Mouse (Mus musculus): Measurements from ENCODE around the gene Smagp. TPM values are rescaled to one million over a fixed set of nuclear protein-coding genes. Genes with fewer than 3 reads are reported as not detected.

Gene Smagp
- total and polyA plus RNA-seq, 2 experiments, result 13.0 to 57.0 TPM

DNA sequence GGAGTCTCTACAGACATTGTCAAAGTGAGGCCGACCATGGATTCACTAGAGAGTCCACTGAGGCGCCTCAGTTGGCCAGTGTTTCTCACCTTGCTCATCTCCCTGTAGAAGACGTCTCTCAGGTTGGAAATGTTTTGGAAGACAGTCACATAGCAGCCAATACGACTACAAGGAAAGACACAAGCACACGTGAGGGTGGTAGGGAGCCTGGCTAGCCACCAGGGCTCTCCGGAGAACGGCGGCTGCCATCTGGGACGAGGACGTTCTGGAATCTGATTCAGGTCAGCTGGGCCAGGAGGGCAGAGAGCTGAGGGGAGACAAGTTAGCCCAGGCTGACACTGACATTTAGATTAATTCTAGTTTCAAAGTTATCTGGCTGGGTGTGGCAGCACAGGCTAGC lies 13.4 kb upstream of the Smagp start:
- Histone ChIP-seq H3K4me3 (ENCODE audit: insufficient read depth, low read depth, low read length) (no peak overlapping the region), H3K9ac (ENCODE audit: low read depth, low read length) (no peak overlapping the region), H3K36me3 (ENCODE audit: control insufficient read depth, insufficient read depth, low read length) (no peaks in the 10 kb centered on the region), H3K27ac (replicated peaks; ENCODE audit: insufficient read depth, low read depth, low read length) (no peak overlapping the region), H3K27me3 (ENCODE audit: control insufficient read depth, insufficient read depth, low read length) (no peaks in the 10 kb centered on the region), H3K4me1 (ENCODE audit: control insufficient read depth, insufficient read depth, low read length) (peaks cover 2% of the 10 kb centered on the region), H3K79me2 (ENCODE audit: control insufficient read depth, insufficient read depth, low read length) (no peaks in the 10 kb centered on the region)
- 93% methylated on average over 10 of the region's 10 CpGs for WGBS
- no peak for DNase-seq (ENCODE audit: extremely low read depth, low read depth, low spot score)
- TF ChIP-seq POLR2A (IDR thresholded peaks at IDR 0.05; ENCODE audit: extremely low read depth, insufficient read depth, low read length), result no peak
- TF ChIP-seq CTCF (IDR thresholded peaks at IDR 0.05; ENCODE audit: low read depth, low read length), result no peak

DNA sequence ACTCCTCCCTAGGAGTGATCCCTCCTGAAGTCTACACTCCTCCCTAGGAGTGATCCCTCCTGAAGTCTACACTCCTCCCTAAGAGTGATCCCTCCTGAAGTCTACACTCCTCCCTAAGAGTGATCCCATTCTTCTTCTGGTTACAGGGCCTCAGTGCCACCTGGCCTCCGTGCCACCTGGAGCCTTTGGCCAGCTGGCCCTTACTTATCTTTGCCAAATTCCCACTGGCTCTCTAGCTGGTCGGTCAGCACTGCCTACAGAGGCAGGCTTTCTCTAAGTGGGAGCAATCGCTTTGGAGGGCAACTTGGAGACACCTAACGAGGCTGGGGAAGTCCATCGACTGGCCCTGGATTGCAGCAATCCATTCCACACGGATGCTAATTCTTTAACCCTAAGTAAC lies 9.4 kb upstream of the Smagp start:
- TF ChIP-seq CTCF (IDR thresholded peaks at IDR 0.05; ENCODE audit: low read depth, low read length) (no peak), POLR2A (IDR thresholded peaks at IDR 0.05; ENCODE audit: extremely low read depth, insufficient read depth, low read length) (no peak)
- whole genome bisulfite sequencing, result 82% methylated on average over 6 of the region's 6 CpGs
- DNase-seq (ENCODE audit: extremely low read depth, low read depth, low spot score), result no peak
- Histone ChIP-seq H3K9ac (ENCODE audit: low read depth, low read length) (no peak overlapping the region), H3K4me3 (ENCODE audit: insufficient read depth, low read depth, low read length) (no peak overlapping the region), H3K27me3 (ENCODE audit: control insufficient read depth, insufficient read depth, low read length) (no peaks in the 10 kb centered on the region), H3K27ac (replicated peaks; ENCODE audit: insufficient read depth, low read depth, low read length) (no peak overlapping the region), H3K36me3 (ENCODE audit: control insufficient read depth, insufficient read depth, low read length) (no peaks in the 10 kb centered on the region), H3K4me1 (ENCODE audit: control insufficient read depth, insufficient read depth, low read length) (no peaks in the 10 kb centered on the region), H3K79me2 (ENCODE audit: control insufficient read depth, insufficient read depth, low read length) (no peaks in the 10 kb centered on the region)

DNA sequence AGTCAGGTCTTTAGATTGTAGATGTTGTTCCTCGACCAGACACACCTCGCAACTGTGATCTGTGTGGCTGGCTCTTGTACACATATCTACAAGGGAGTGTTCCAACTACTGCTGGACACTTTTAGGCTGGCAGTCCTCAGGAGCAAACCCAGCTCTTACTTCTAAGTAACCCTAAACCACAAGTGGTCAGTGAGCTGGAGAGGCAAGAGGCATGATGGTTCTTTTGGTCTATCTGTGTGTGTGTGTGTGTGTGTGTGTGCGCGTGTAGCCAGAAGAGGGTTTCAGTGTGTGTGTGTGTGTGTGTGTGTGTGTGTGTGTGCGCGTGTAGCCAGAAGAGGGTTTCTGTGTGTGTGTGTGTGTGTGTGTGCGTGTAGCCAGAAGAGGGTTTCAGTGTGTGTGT lies 5.7 kb upstream of the Smagp start:
- no peak for DNase-seq (ENCODE audit: extremely low read depth, low read depth, low spot score)
- no peaks in the 10 kb centered on the region for H3K4me1 ChIP-seq (ENCODE audit: control insufficient read depth, insufficient read depth, low read length)
- H3K27ac ChIP-seq (replicated peaks; ENCODE audit: insufficient read depth, low read depth, low read length), result no peak overlapping the region
- no peaks in the 10 kb centered on the region for H3K36me3 ChIP-seq (ENCODE audit: control insufficient read depth, insufficient read depth, low read length)
- TF ChIP-seq POLR2A (IDR thresholded peaks at IDR 0.05; ENCODE audit: extremely low read depth, insufficient read depth, low read length), result no peak
- TF ChIP-seq CTCF (IDR thresholded peaks at IDR 0.05; ENCODE audit: low read depth, low read length), result no peak
- no peaks in the 10 kb centered on the region for H3K79me2 ChIP-seq (ENCODE audit: control insufficient read depth, insufficient read depth, low read length)
- no peak overlapping the region for H3K9ac ChIP-seq (ENCODE audit: low read depth, low read length)
- no peak overlapping the region for H3K4me3 ChIP-seq (ENCODE audit: insufficient read depth, low read depth, low read length)
- 90% methylated on average over 7 of the region's 7 CpGs for WGBS
- no peaks in the 10 kb centered on the region for H3K27me3 ChIP-seq (ENCODE audit: control insufficient read depth, insufficient read depth, low read length)

DNA sequence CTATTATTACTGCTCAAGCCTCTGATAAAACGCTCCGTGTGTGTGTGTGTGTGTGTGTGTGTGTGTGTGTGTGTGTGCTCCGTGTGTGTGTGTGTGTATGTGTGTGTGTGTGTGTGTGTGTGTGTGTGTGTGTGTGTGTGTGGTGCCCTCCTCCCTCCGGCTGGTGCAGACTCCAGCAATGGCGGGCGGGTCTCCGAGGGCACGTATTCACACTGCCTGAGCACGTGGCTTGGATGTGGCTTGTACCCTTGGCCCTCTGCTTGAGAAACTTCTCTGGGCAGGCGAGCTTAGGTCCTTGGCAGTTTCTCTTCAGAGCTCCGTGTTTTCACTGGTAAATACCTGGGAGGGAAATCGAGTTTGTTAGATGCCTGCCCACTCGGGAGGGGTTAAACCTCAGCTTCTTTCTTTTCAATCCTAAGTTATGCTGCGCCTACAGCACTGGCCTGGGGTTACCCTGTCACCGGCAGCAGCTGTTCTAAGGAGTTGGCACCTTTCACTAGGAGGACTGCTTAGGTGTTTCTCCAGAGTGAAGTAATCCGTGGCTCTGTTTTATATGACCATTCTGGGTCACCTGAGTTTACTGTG lies 4.6 kb upstream of the Smagp start:
- no peak overlapping the region for H3K4me3 ChIP-seq (ENCODE audit: insufficient read depth, low read depth, low read length)
- H3K9ac ChIP-seq (ENCODE audit: low read depth, low read length), result no peak overlapping the region
- peaks cover 2% of the 10 kb centered on the region; the same call in 1 of the 2 replicates for H3K4me1 ChIP-seq (ENCODE audit: control insufficient read depth, insufficient read depth, low read length)
- no peak overlapping the region for H3K27ac ChIP-seq (replicated peaks; ENCODE audit: insufficient read depth, low read depth, low read length)
- peak; percentile 49 for DNase-seq (ENCODE audit: extremely low read depth, low read depth, low spot score)
- peaks cover 3% of the 10 kb centered on the region; the same call in 1 of the 2 replicates for H3K79me2 ChIP-seq (ENCODE audit: control insufficient read depth, insufficient read depth, low read length)
- 79% methylated on average over 13 of the region's 16 CpGs for WGBS
- no peaks in the 10 kb centered on the region for H3K27me3 ChIP-seq (ENCODE audit: control insufficient read depth, insufficient read depth, low read length)
- H3K36me3 ChIP-seq (ENCODE audit: control insufficient read depth, insufficient read depth, low read length), result no peaks in the 10 kb centered on the region
- TF ChIP-seq CTCF (IDR thresholded peaks at IDR 0.05; ENCODE audit: low read depth, low read length) (no peak), POLR2A (IDR thresholded peaks at IDR 0.05; ENCODE audit: extremely low read depth, insufficient read depth, low read length) (no peak)

DNA sequence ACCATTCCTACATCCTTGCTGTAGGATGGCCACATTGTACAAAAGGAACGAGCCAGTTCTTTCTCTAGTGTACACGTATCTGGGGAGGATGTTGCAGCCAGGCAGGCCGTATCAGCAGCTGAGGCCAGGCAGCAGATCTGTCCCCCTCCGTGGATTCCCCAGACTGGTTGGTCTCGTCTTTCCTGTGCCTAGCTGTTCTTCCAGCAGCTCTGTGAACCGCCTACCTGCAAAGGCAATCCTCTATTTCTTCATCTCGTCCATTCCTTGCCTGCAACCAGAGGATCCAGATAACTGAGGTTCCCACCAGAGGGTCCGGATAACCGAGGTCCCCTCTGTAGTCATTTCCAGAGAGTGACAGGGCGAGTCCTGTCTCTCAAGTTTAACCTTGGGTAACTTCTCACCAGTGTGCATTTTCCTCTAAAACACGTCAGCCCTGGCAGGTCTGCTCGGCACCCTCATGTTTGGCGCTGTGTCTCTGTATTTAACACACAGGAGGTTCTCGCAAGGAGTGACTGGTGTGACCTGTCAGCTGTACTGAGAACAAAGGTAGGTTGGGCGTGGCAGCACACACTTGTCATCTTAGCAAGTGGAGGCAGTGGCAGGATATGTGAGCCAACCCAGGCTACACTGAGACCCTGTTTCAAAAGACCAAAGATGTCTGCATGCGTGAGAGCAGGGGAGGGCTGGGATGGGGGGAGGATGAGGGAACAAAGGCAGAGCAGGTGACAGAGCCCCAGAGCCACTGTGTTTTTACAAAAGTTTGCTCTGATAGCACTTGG lies 3.4 kb upstream of the Smagp start:
- Histone ChIP-seq H3K36me3 (ENCODE audit: control insufficient read depth, insufficient read depth, low read length) (no peaks in the 10 kb centered on the region), H3K9ac (ENCODE audit: low read depth, low read length) (no peak overlapping the region), H3K4me3 (ENCODE audit: insufficient read depth, low read depth, low read length) (no peak overlapping the region), H3K4me1 (ENCODE audit: control insufficient read depth, insufficient read depth, low read length) (peaks cover 5% of the 10 kb centered on the region; the same call in 1 of the 2 replicates), H3K27me3 (ENCODE audit: control insufficient read depth, insufficient read depth, low read length) (no peaks in the 10 kb centered on the region), H3K79me2 (ENCODE audit: control insufficient read depth, insufficient read depth, low read length) (peaks cover 4% of the 10 kb centered on the region; the same call in 1 of the 2 replicates), H3K27ac (replicated peaks; ENCODE audit: insufficient read depth, low read depth, low read length) (no peak overlapping the region)
- TF ChIP-seq POLR2A (IDR thresholded peaks at IDR 0.05; ENCODE audit: extremely low read depth, insufficient read depth, low read length) (no peak), CTCF (IDR thresholded peaks at IDR 0.05; ENCODE audit: low read depth, low read length) (no peak)
- WGBS, result 91% methylated on average over 16 of the region's 16 CpGs
- DNase-seq (ENCODE audit: extremely low read depth, low read depth, low spot score), result no peak

DNA sequence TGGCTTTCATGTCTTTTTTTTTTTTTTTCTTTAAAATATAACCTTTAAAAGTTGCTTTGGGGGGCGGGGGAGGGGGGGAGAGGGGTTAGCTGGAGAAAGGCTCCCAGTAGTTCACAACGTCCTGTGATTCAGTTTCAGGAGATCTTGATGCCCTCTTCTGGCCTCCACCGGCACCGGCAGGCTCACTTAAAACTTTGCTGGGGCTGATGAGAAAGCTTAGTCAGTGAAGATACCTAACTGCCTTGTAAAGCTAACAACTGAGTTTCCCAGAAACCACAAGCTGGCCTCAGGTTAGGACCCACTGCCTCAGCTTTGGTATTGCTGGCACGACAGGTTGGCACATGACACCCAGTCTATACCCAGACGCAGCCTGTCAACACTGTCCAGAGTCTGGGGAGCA lies 921 bp upstream of the Smagp start:
- peaks cover 17% of the 10 kb centered on the region for H3K4me1 ChIP-seq (ENCODE audit: control insufficient read depth, insufficient read depth, low read length)

More for the DNA sequence above, 921 bp upstream of the Smagp start:
- H3K36me3 ChIP-seq (ENCODE audit: control insufficient read depth, insufficient read depth, low read length), result no peaks in the 10 kb centered on the region
- no peak overlapping the region for H3K4me3 ChIP-seq (ENCODE audit: insufficient read depth, low read depth, low read length)
- 11% methylated on average over 6 of the region's 6 CpGs for WGBS
- no peak overlapping the region for H3K27ac ChIP-seq (replicated peaks; ENCODE audit: insufficient read depth, low read depth, low read length)
- H3K79me2 ChIP-seq (ENCODE audit: control insufficient read depth, insufficient read depth, low read length), result peaks cover 7% of the 10 kb centered on the region; the same call in 1 of the 2 replicates
- H3K27me3 ChIP-seq (ENCODE audit: control insufficient read depth, insufficient read depth, low read length), result no peaks in the 10 kb centered on the region
- no peak overlapping the region for H3K9ac ChIP-seq (ENCODE audit: low read depth, low read length)
- TF ChIP-seq POLR2A (IDR thresholded peaks at IDR 0.05; ENCODE audit: extremely low read depth, insufficient read depth, low read length) (no peak), CTCF (IDR thresholded peaks at IDR 0.05; ENCODE audit: low read depth, low read length) (peak; percentile 76)
- peak; percentile 52 for DNase-seq (ENCODE audit: extremely low read depth, low read depth, low spot score)

All from liver, adult 2 months (tissue).